Mouse (Mus musculus) gastrocnemius, postnatal 10 days (tissue): ENCODE results near the gene Gabarapl1. TPM values are rescaled to one million over a fixed set of nuclear protein-coding genes. Genes with fewer than 3 reads are reported as not detected.

Source experiments
- total RNA-seq, 2 experiments: library from RNA; stranded (reverse); gene quantifications; 2 replicates each; pipeline ENCODE4 v1.2.3; 2021

Gabarapl1 gene
- total RNA-seq, 2 experiments from 2014 or later, result 30.3 to 32.8 TPM

Other genes starting within 250 kb of the Gabarapl1 start
- gene 4922502D21Rik, start 201.4 kb upstream of the Gabarapl1 start, total RNA-seq, result not detected
- 1 to 10 TPM in 1 of 2 experiments, under 1 TPM in 1; 0.21 to 1.7 TPM for gene Clec12a, start 190.5 kb upstream of the Gabarapl1 start, total RNA-seq
- gene Clec12b, start 147.3 kb upstream of the Gabarapl1 start, total RNA-seq, result not detected
- gene Clec1b, start 135.9 kb upstream of the Gabarapl1 start, total RNA-seq, result under 1 TPM in 1 of 2 experiments, not detected in 1; 0.47 TPM
- not detected for gene Clec9a, start 124.3 kb upstream of the Gabarapl1 start, total RNA-seq
- gene Clec1a, start 81.2 kb upstream of the Gabarapl1 start, total RNA-seq, result 1 to 10 TPM; 4.8 to 6.3 TPM
- under 1 TPM in 1 of 2 experiments, not detected in 1; 0.11 TPM for gene Olr1, start 26.0 kb upstream of the Gabarapl1 start, total RNA-seq
- not detected for gene Tmem52b, start 20.6 kb upstream of the Gabarapl1 start, total RNA-seq
- not detected for gene Klre1, start 44.7 kb downstream of the Gabarapl1 start, total RNA-seq
- not detected for gene Klrd1, start 58.6 kb downstream of the Gabarapl1 start, total RNA-seq
- gene Klrk1, start 90.7 kb downstream of the Gabarapl1 start, total RNA-seq, result not detected
- gene Klrc3, start 110.2 kb downstream of the Gabarapl1 start, total RNA-seq, result not detected
- not detected for gene Klrc2, start 127.5 kb downstream of the Gabarapl1 start, total RNA-seq
- gene Klrc1, start 145.8 kb downstream of the Gabarapl1 start, total RNA-seq, result not detected
- not detected for gene Klri1, start 184.0 kb downstream of the Gabarapl1 start, total RNA-seq
- gene Klri2, start 207.3 kb downstream of the Gabarapl1 start, total RNA-seq, result not detected